Mouse (Mus musculus): ENCODE measurements at regions not wholly inside any gene's neighbourhood (a gene's known extent, or its start where the extent isn't known, plus 50 kb on each side); places are given as distances from the start of the nearest gene placed in this dataset.

GRCm38 (mm10) chr4:153885836-153886235 lies 71.2 kb upstream of the A430005L14Rik start:
- TF ChIP-seq POLR2A (IDR thresholded peaks at IDR 0.05; ENCODE audit: insufficient read depth, low read depth, low read length) (no peak), CTCF (IDR thresholded peaks at IDR 0.05) (no peak)
